Mouse (Mus musculus): Measurements from ENCODE around the gene Sumo1. TPM values are rescaled to one million over a fixed set of nuclear protein-coding genes. Genes with fewer than 3 reads are reported as not detected.

Sumo1 gene
- total RNA-seq (2023) = 10 to 100 TPM; 78.6 to 82.7 TPM

GRCm38 (mm10) chr1:59670641-59671168 lies at the start of gene Sumo1:
Sumo1 (minus strand) TSS chr1:59670834.

GRCm38 (mm10) chr1:59684819-59685755 lies 14.5 kb upstream of the Sumo1 start, which contains the start of gene Nop58:
Nop58 (plus strand) TSS chr1:59684971.

Other genes with a start within 250 kb of the Sumo1 start
- gene Fzd7, start 188.4 kb downstream of the Sumo1 start, total RNA-seq (2023) = under 1 TPM in 1 of 2 experiments, not detected in 1; 0.20 TPM
- not detected for gene Gm973, start 154.6 kb downstream of the Sumo1 start, total RNA-seq (2023)
- 100 to 1,000 TPM; 140 to 146 TPM for gene Nop58, start 14.1 kb upstream of the Sumo1 start, total RNA-seq (2023)
- gene Bmpr2, start 92.6 kb upstream of the Sumo1 start, total RNA-seq (2023) = 1 to 10 TPM; 1.2 to 1.9 TPM
- 10 to 100 TPM; 44.8 to 50.4 TPM for gene Fam117b, start 242.2 kb upstream of the Sumo1 start, total RNA-seq (2023)